Mouse (Mus musculus) myocyte (in vitro differentiated cells): ENCODE results near the gene Ang.

Experiments used
- MYOD1 ChIP-seq, 3 experiments: IDR thresholded peaks; one replicate each; pipeline ENCODE4 v1.6.1; 2011; ENCODE audit warnings: control low read depth in 2 of 3, low read depth in 2 of 3, mild to moderate bottlenecking in 2 of 3, moderate library complexity in 1 of 3; ENCODE audit not compliant: insufficient read length in 2 of 3, control insufficient read depth in 1 of 3
- POLR2A ChIP-seq: IDR thresholded peaks from one replicate; pipeline ENCODE4 v1.6.1; 2011; ENCODE audit warnings: low read depth, mild to moderate bottlenecking, control low read depth, moderate library complexity; ENCODE audit not compliant: insufficient read length
- SRF ChIP-seq: IDR thresholded peaks from one replicate; pipeline ENCODE4 v1.6.1; 2011; ENCODE audit warnings: low read depth; ENCODE audit not compliant: control insufficient read depth, insufficient read length
- TCF12 ChIP-seq: IDR thresholded peaks from one replicate; pipeline ENCODE4 v1.6.1; 2011; ENCODE audit warnings: mild to moderate bottlenecking, control low read depth; ENCODE audit not compliant: poor library complexity, insufficient read depth, severe bottlenecking

DNA sequence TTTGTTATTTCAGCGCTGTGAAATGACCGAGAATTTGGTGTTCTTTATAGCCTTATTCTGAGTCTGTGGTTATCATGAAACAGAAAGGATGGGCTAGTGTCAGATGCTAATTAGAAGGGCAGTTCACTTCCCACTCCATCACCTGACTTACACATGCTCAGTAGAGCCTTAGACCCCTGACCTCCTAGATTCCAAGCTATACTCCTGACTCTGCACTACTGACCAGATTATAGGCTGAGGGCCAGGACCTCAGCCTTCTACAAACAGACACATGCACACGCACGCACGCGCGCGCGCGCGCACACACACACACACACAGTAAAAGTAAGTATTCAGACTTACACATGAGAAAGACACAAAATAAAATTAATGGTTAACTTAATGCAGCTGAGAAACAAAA, 8.0 kb downstream of the Ang start:
- TF ChIP-seq MYOD1 (IDR thresholded peaks at IDR 0.05; ENCODE audit: control insufficient read depth in 1 of 3, insufficient read length in 2 of 3, low read depth in 2 of 3) (no peak), POLR2A (no peak), SRF (no peak), TCF12 (no peak)
